Comparison of ENCODE assay signal across 16 mouse cellular contexts in genomic region chr11:6013359-6013758, GRCm38 (mm10). TPM values are rescaled to one million over a fixed set of nuclear protein-coding genes. Genes with fewer than 3 reads are reported as not detected.
DNase-seq lines count a peak whose midpoint lies in the region; ATAC-seq and TF ChIP-seq lines count a peak whose summit lies in the region.
"Had no signal": no experiment of that assay in that cellular context is flagged by ENCODE, and none has a peak within 500 bp of the region (broad histone marks: within the 10 kb centered on the region; RNA-seq: fewer than 3 reads in every experiment).

No protein-coding gene starts in this region.

- H3K9me3 ChIP-seq in lung, embryonic 14.5 days (ENCODE audit: low read depth, low read length), result no peaks in the 10 kb centered on the region
- H3K9me3 ChIP-seq in forebrain, embryonic 16.5 days (ENCODE audit: control insufficient read depth, low read length), result no peaks in the 10 kb centered on the region
- H3K9me3 ChIP-seq: forebrain, embryonic 13.5 days; limb, embryonic 13.5 days; neural tube, embryonic 12.5 days had no signal

- no peak overlapping the region for H3K9ac ChIP-seq in lung, embryonic 14.5 days
- no peak overlapping the region for H3K9ac ChIP-seq in forebrain, embryonic 16.5 days (replicated peaks; ENCODE audit: low read depth, low read length)
- H3K9ac ChIP-seq: forebrain, embryonic 13.5 days; limb, embryonic 13.5 days; neural tube, embryonic 12.5 days had no signal

- ATAC-seq in lung, embryonic 14.5 days (ENCODE audit: insufficient read depth), result no peak
- ATAC-seq in forebrain, embryonic 16.5 days, result no peak
- ATAC-seq: forebrain, embryonic 13.5 days had no signal

- WGBS in lung, embryonic 14.5 days, result 67% methylated on average over 2 of the region's 2 CpGs
- 64% methylated on average over 2 of the region's 2 CpGs for WGBS in forebrain, embryonic 16.5 days

- DNase-seq in gastrocnemius, adult 2 months, result no peak
- no peak for DNase-seq in gastrocnemius, postnatal 36 days
- DNase-seq in lung, embryonic 14.5 days, result peak; percentile 15
- DNase-seq in lung, postnatal 25 days (ENCODE audit: low spot score), result no peak
- peak; percentile 35 for DNase-seq in ES-CJ7 (ENCODE audit: low read depth, low spot score)
- DNase-seq in splenic B cell, adult 2 months (ENCODE audit: low read depth, low spot score), result peak; percentile 38
- no peak for DNase-seq in gastrocnemius, postnatal 10 days
- DNase-seq: cerebellum, postnatal 10 days; kidney, postnatal 10 days; layer of hippocampus, postnatal 36 days; lung, postnatal 14 days; midbrain, embryonic 14.5 days had no signal

- H3K4me2 ChIP-seq in lung, embryonic 14.5 days, result no peak overlapping the region
- no peak overlapping the region for H3K4me2 ChIP-seq in forebrain, embryonic 16.5 days (ENCODE audit: low read length)
- H3K4me2 ChIP-seq: forebrain, embryonic 13.5 days; limb, embryonic 13.5 days; neural tube, embryonic 12.5 days had no signal

- H3K27ac ChIP-seq in gastrocnemius, adult 2 months, result no peak overlapping the region; the same call in 1 of the 2 replicates
- H3K27ac ChIP-seq in lung, embryonic 14.5 days (ENCODE audit: low read depth), result no peak overlapping the region
- no peak overlapping the region for H3K27ac ChIP-seq in forebrain, embryonic 16.5 days (ENCODE audit: low read length)
- H3K27ac ChIP-seq: forebrain, embryonic 13.5 days; limb, embryonic 13.5 days; neural tube, embryonic 12.5 days had no signal

- H3K27me3 ChIP-seq in lung, embryonic 14.5 days (ENCODE audit: insufficient read depth, low read length), result peaks cover 5% of the 10 kb centered on the region; the same call in 1 of the 2 replicates
- 0 out of 2 replicates have a peak, but pooled peaks cover 2% of the 10 kb centered on the region for H3K27me3 ChIP-seq in splenic B cell, adult 2 months (ENCODE audit: control insufficient read depth, insufficient read depth, low read length, poor library complexity, severe bottlenecking)
- no peaks in the 10 kb centered on the region for H3K27me3 ChIP-seq in forebrain, embryonic 16.5 days (replicated peaks; ENCODE audit: control insufficient read depth, insufficient read depth, low read length)
- H3K27me3 ChIP-seq: forebrain, embryonic 13.5 days; neural tube, embryonic 12.5 days had no signal

- no peaks in the 10 kb centered on the region for H3K4me1 ChIP-seq in lung, embryonic 14.5 days (ENCODE audit: insufficient read depth)
- peaks cover 27% of the 10 kb centered on the region for H3K4me1 ChIP-seq in forebrain, embryonic 16.5 days (replicated peaks; ENCODE audit: control insufficient read depth, insufficient read depth, low read length)
- H3K4me1 ChIP-seq: limb, embryonic 13.5 days; neural tube, embryonic 12.5 days had no signal

- H3K36me3 ChIP-seq in lung, embryonic 14.5 days (ENCODE audit: insufficient read depth), result no peaks in the 10 kb centered on the region
- peaks cover 7% of the 10 kb centered on the region for H3K36me3 ChIP-seq in splenic B cell, adult 2 months (ENCODE audit: control insufficient read depth, insufficient read depth, low read length, poor library complexity, severe bottlenecking)
- peaks cover 3% of the 10 kb centered on the region for H3K36me3 ChIP-seq in forebrain, embryonic 16.5 days (ENCODE audit: control insufficient read depth, insufficient read depth)
- H3K36me3 ChIP-seq: limb, embryonic 13.5 days; neural tube, embryonic 12.5 days had no signal

- intact Hi-C loops in gastrocnemius, adult 2 months (cut with DNase I), result no loop called here
- intact Hi-C loops in gastrocnemius, postnatal 36 days (cut with DNase I), result no loop called here

- peak; percentile 25; the same call in 1 of the 2 replicates for TF ChIP-seq CTCF in gastrocnemius, adult 2 months (IDR thresholded peaks at IDR 0.05)
- TF ChIP-seq CTCF in lung, embryonic 14.5 days (IDR thresholded peaks at IDR 0.05; ENCODE audit: low read depth), result peak; percentile 26; the same call in 1 of the 2 replicates

- H3K4me3 ChIP-seq in gastrocnemius, adult 2 months, result no peak overlapping the region
- H3K4me3 ChIP-seq in lung, embryonic 14.5 days (ENCODE audit: low read depth, low read length), result no peak overlapping the region
- no peak overlapping the region for H3K4me3 ChIP-seq in forebrain, embryonic 16.5 days (replicated peaks; ENCODE audit: low read length)
- H3K4me3 ChIP-seq: forebrain, embryonic 13.5 days; limb, embryonic 13.5 days; neural tube, embryonic 12.5 days had no signal

RNA-seq across cellular contexts. Expression of gene Camk2b, which starts 52.8 kb away (rescaled TPM):
- 100 to 1,000 TPM; 108 to 128 TPM for total RNA-seq in gastrocnemius, adult 2 months (2021)
- 100 to 1,000 TPM in 1 of 2 experiments, 10 to 100 TPM in 1; 95.5 to 115 TPM for total RNA-seq in gastrocnemius, postnatal 36 days (2021)
- 0.41 and 0.59 TPM in 2 replicates for polyA plus RNA-seq in lung, embryonic 14.5 days (2014; fragmentation: Nextera tagmentation; extraction: Ambion mirVana)
- polyA plus RNA-seq in forebrain, embryonic 16.5 days (2015; fragmentation: Nextera tagmentation; extraction: Ambion mirVana), result 163 and 171 TPM in 2 replicates
- 100 to 1,000 TPM; 188 to 190 TPM for total RNA-seq in gastrocnemius, postnatal 10 days (2021)

RNA-seq across cellular contexts. Expression of gene Ykt6, which starts 57.9 kb away (rescaled TPM):
- total RNA-seq in gastrocnemius, adult 2 months (2021), result 10 to 100 TPM; 37.0 to 46.7 TPM
- total RNA-seq in gastrocnemius, postnatal 36 days (2021), result 10 to 100 TPM; 36.7 to 38.5 TPM
- 25.0 and 26.1 TPM in 2 replicates for polyA plus RNA-seq in lung, embryonic 14.5 days (2014; fragmentation: Nextera tagmentation; extraction: Ambion mirVana)
- 93.4 and 111 TPM in 2 replicates for polyA plus RNA-seq in forebrain, embryonic 16.5 days (2015; fragmentation: Nextera tagmentation; extraction: Ambion mirVana)
- total RNA-seq in gastrocnemius, postnatal 10 days (2021), result 10 to 100 TPM; 46.7 to 50.4 TPM

Comparison
In these comparisons a context has a peak if more than half of its experiments do, and no peak if none do; other contexts are left out.
1. DNase-seq: peak in lung, embryonic 14.5 days (single experiment), ES-CJ7 (single experiment) and splenic B cell, adult 2 months (single experiment); none in gastrocnemius, adult 2 months (single experiment), gastrocnemius, postnatal 36 days (0 of 2), lung, postnatal 25 days (single experiment) and gastrocnemius, postnatal 10 days (single experiment).